ENCODE assay signal across 9 mouse cellular contexts in the genomic region with DNA sequence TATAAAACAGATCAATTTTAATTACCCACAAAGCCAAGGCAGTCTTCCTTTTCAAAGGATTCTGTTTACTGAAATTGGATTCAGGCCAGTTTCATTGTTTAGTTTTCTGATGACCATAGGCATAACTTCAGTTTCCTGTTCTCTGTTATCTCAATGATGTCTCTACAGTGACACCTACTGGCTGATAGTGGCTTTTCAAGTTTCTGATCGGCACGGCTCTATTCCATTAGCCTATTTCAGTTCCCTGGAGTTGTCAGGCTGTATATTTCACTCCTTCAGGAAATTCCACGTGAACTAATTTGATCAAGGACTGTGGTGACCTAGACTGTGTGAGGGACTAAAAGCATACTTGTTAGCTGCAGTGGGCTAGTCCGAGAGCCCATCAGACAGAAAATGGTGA. TPM values are rescaled to one million over a fixed set of nuclear protein-coding genes. Genes with fewer than 3 reads are reported as not detected.
DNase-seq lines count a peak whose midpoint lies in the region; ATAC-seq lines count a peak whose summit lies in the region.
"Had no signal": no experiment of that assay in that cellular context is flagged by ENCODE, and none has a peak within 500 bp of the region (broad histone marks: within the 10 kb centered on the region; RNA-seq: fewer than 3 reads in every experiment).

No protein-coding gene starts in this region.

- H3K4me2 ChIP-seq in heart, embryonic 12.5 days = no peak overlapping the region
- no peak overlapping the region for H3K4me2 ChIP-seq in hindbrain, embryonic 11.5 days (replicated peaks; ENCODE audit: low read depth, low read length)
- H3K4me2 ChIP-seq: heart, embryonic 15.5 days had no signal

- WGBS in heart, embryonic 12.5 days = 22% methylated on average over 4 of the region's 4 CpGs
- WGBS in hindbrain, embryonic 11.5 days = 37% methylated on average over 4 of the region's 4 CpGs

- no peak overlapping the region for H3K9ac ChIP-seq in heart, embryonic 12.5 days
- no peak overlapping the region for H3K9ac ChIP-seq in hindbrain, embryonic 11.5 days (ENCODE audit: low read depth, low read length)
- H3K9ac ChIP-seq: heart, embryonic 15.5 days had no signal

- H3K9me3 ChIP-seq in heart, embryonic 12.5 days (replicated peaks) = no peaks in the 10 kb centered on the region
- H3K9me3 ChIP-seq in hindbrain, embryonic 11.5 days (ENCODE audit: control insufficient read depth, low read length) = no peaks in the 10 kb centered on the region
- H3K9me3 ChIP-seq: heart, embryonic 15.5 days had no signal

- peaks cover 6% of the 10 kb centered on the region for H3K36me3 ChIP-seq in heart, embryonic 12.5 days
- no peaks in the 10 kb centered on the region for H3K36me3 ChIP-seq in hindbrain, embryonic 11.5 days (ENCODE audit: control insufficient read depth, insufficient read depth, low read length)

- H3K27ac ChIP-seq in heart, embryonic 12.5 days (ENCODE audit: poor library complexity, severe bottlenecking) = no peak overlapping the region
- no peak overlapping the region for H3K27ac ChIP-seq in hindbrain, embryonic 11.5 days (ENCODE audit: low read depth, low read length)
- H3K27ac ChIP-seq: heart, embryonic 15.5 days had no signal

- H3K4me3 ChIP-seq in heart, embryonic 12.5 days = no peak overlapping the region
- no peak overlapping the region for H3K4me3 ChIP-seq in hindbrain, embryonic 11.5 days (ENCODE audit: low read depth, low read length)
- H3K4me3 ChIP-seq: heart, embryonic 15.5 days had no signal

- no peak; the same call in 1 of the 2 replicates for ATAC-seq in heart, embryonic 12.5 days (ENCODE audit: insufficient number of reproducible peaks, low FRiP score)
- ATAC-seq in hindbrain, embryonic 11.5 days (ENCODE audit: low FRiP score) = peak; percentile 6; the same call in 1 of the 2 replicates
- peak; percentile 63; the same call in 1 of the 2 replicates for ATAC-seq in megakaryocyte-erythroid progenitor cell, adult 5-6 weeks (replicated peaks; ENCODE audit: low FRiP score, low TSS enrichment, poor library complexity, severe bottlenecking)

- H3K27me3 ChIP-seq in heart, embryonic 12.5 days (replicated peaks) = no peaks in the 10 kb centered on the region
- H3K27me3 ChIP-seq in hindbrain, embryonic 11.5 days (ENCODE audit: control insufficient read depth, insufficient read depth, low read length) = no peaks in the 10 kb centered on the region; the same call in none of the 2 replicates
- H3K27me3 ChIP-seq: heart, embryonic 15.5 days had no signal

- DNase-seq in heart, adult 18-20 months = peak; percentile 50 to 77
- DNase-seq in adipocyte (ENCODE audit: low spot score) = peak; percentile 77
- peak; percentile 70 for DNase-seq in embryo, embryonic 10 days (ENCODE audit: low spot score)
- DNase-seq in hindbrain, embryonic 11.5 days (ENCODE audit: low spot score) = peak; percentile 78
- peak; percentile 51 for DNase-seq in layer of hippocampus, adult 9-11 months
- DNase-seq in skeletal muscle tissue, adult 2 months (ENCODE audit: low read depth, low spot score) = peak; percentile 33

- no peaks in the 10 kb centered on the region for H3K4me1 ChIP-seq in heart, embryonic 12.5 days (replicated peaks)
- H3K4me1 ChIP-seq in hindbrain, embryonic 11.5 days (replicated peaks; ENCODE audit: control insufficient read depth, insufficient read depth, low read length) = no peaks in the 10 kb centered on the region
- H3K4me1 ChIP-seq: heart, embryonic 15.5 days had no signal

RNA-seq across cellular contexts. Expression of gene Map3k15, which starts 25.0 kb away (rescaled TPM):
- total RNA-seq in heart, adult 18-20 months (2021) = 1 to 10 TPM in 1 of 2 experiments, under 1 TPM in 1; 0.77 to 1.3 TPM
- 0.31 and 0.50 TPM in 2 replicates for polyA plus RNA-seq in heart, embryonic 12.5 days (2016; fragmentation: Nextera tagmentation; extraction: Ambion mirVana)
- polyA plus RNA-seq in hindbrain, embryonic 11.5 days (2014; fragmentation: Nextera tagmentation; extraction: Ambion mirVana) = 0.32 and 0.46 TPM in 2 replicates
- total RNA-seq in megakaryocyte-erythroid progenitor cell, adult 5-6 weeks (2014; fragmentation: Nextera tagmentation) = 0.11 and 0.15 TPM in 2 replicates
- 0.08 and 0.33 TPM in 2 replicates for total RNA-seq in megakaryocyte-erythroid progenitor cell, adult 5-6 weeks (2017)
